Mouse (Mus musculus) embryonic facial prominence, embryonic 10.5 days (tissue): ENCODE measurements around the gene Alb. TPM values are rescaled to one million over a fixed set of nuclear protein-coding genes. Genes with fewer than 3 reads are reported as not detected.

ENCODE experiments used
- DNase-seq: peaks from one replicate; pipeline ENCODE4 v3.0.0-alpha.2; 2017; ENCODE audit warnings: low spot score
- H3K27ac ChIP-seq: fragments of 300-500 bp; sonication (generic); replicated peaks from 2 replicates; pipeline ENCODE4 v1.5.1; 2016; ENCODE audit warnings: mild to moderate bottlenecking
- H3K27me3 ChIP-seq: fragments of 300-500 bp; sonication (generic); replicated peaks from 2 replicates; pipeline ENCODE4 v1.6.1; 2016; ENCODE audit warnings: low read depth, mild to moderate bottlenecking; ENCODE audit not compliant: poor library complexity, severe bottlenecking
- H3K36me3 ChIP-seq: fragments of 300-500 bp; sonication (generic); replicated peaks from 2 replicates; pipeline ENCODE4 v1.6.1; 2016; ENCODE audit warnings: mild to moderate bottlenecking, moderate library complexity
- H3K4me1 ChIP-seq: fragments of 300-500 bp; sonication (generic); 2 replicates; pipeline ENCODE4 v1.6.1; 2016
- H3K4me3 ChIP-seq: fragments of 300-500 bp; sonication (generic); 2 replicates; pipeline ENCODE4 v1.5.1; 2016; ENCODE audit warnings: mild to moderate bottlenecking, moderate library complexity
- H3K9me3 ChIP-seq: fragments of 300-500 bp; sonication (generic); 2 replicates; pipeline ENCODE4 v1.6.1; 2016; ENCODE audit warnings: mild to moderate bottlenecking
- WGBS: fragments of 180-500 bp; shearing (Covaris S2); methylation state at CpG from one replicate; pipeline ENCODE4 v1.1.7; 2016; 5-methylcytosine and 5-hydroxymethylcytosine counted together
- polyA plus RNA-seq: library from polyadenylated mRNA; unstranded; fragments of >200 nt; fragmentation: Nextera tagmentation; extraction: Ambion mirVana; gene quantifications from 2 replicates; pipeline ENCODE4 v1.2.1, GENCODE M21; 2016

Alb gene
- polyA plus RNA-seq, 1 experiment from 2014 or later = not detected

DNA sequence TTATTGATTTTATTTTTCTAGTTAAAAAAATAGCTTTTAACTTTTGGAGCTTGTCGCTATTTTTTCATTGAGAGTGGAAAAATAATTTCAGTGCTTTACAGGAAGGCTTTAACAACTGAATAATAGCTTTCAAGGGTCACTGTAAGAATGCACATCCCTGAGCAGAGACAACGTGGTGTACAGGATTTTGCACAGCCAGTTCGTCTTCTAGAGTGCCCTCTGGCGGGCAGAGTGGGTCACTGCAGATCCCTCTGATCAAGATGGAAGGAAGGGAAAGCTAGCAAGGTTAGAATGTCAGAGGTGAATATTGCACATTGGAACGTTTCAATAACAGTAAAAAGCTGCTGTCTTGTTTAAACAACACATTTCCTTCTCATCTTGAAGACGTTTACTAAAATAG is 40.0 kb downstream of the Alb start:
- no peaks in the 10 kb centered on the region for H3K27me3 ChIP-seq
- no peak overlapping the region for H3K27ac ChIP-seq
- H3K4me3 ChIP-seq = no peak overlapping the region
- H3K9me3 ChIP-seq = no peaks in the 10 kb centered on the region
- no peaks in the 10 kb centered on the region for H3K4me1 ChIP-seq
- 5% methylated on average over 6 of the region's 6 CpGs for WGBS
- H3K36me3 ChIP-seq = no peaks in the 10 kb centered on the region
- DNase-seq = peak; percentile 83

GRCm38 (mm10) chr5:90501752-90502151 is 41.1 kb downstream of the Alb start:
- Histone ChIP-seq H3K4me3 (no peak overlapping the region), H3K27ac (no peak overlapping the region), H3K4me1 (no peaks in the 10 kb centered on the region), H3K36me3 (no peaks in the 10 kb centered on the region), H3K27me3 (no peaks in the 10 kb centered on the region), H3K9me3 (no peaks in the 10 kb centered on the region)
- DNase-seq = no peak
- WGBS = 92% methylated on average over 5 of the region's 5 CpGs

GRCm38 (mm10) chr5:90504742-90505141 is 44.0 kb downstream of the Alb start:
- H3K36me3 ChIP-seq = no peaks in the 10 kb centered on the region
- H3K27me3 ChIP-seq = no peaks in the 10 kb centered on the region
- H3K4me3 ChIP-seq = no peak overlapping the region
- no peak for DNase-seq
- no peaks in the 10 kb centered on the region for H3K4me1 ChIP-seq
- H3K27ac ChIP-seq = no peak overlapping the region
- no peaks in the 10 kb centered on the region for H3K9me3 ChIP-seq
- WGBS = 87% methylated on average over 11 of the region's 11 CpGs

- H3K4me3 ChIP-seq = no peak overlapping the region
- no peak for DNase-seq
- H3K27ac ChIP-seq = no peak overlapping the region
- no peaks in the 10 kb centered on the region for H3K4me1 ChIP-seq
- 84% methylated on average over 2 of the region's 2 CpGs for WGBS
- H3K27me3 ChIP-seq = no peaks in the 10 kb centered on the region
- no peaks in the 10 kb centered on the region for H3K36me3 ChIP-seq
- H3K9me3 ChIP-seq = no peaks in the 10 kb centered on the region
Observed at GRCm38 (mm10) chr5:90506507-90506906, 45.8 kb downstream of the Alb start.

DNA sequence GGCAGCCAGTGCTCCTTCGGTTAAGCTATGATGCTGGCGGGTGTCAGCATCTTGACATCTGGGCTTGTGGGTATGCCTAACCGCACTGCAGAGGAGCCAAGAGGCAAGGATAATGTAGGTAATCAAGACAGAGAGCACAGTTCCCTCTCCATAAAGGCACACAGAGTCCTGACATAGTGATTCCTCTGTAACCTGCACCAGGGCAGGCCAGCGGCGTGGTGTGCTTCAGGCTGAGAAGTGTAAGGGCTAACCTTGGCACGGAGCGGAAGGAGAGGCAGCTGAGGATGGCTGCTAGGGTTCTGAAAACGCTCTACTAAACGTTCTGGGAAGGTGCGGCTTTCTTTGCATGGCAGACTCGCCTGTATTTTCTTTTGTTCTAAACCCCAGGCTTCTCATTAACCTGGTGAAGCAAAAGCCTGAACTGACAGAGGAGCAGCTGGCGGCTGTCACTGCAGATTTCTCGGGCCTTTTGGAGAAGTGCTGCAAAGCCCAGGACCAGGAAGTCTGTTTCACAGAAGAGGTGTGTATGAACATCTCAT is 46.8 kb downstream of the Alb start:
- Histone ChIP-seq H3K36me3 (no peaks in the 10 kb centered on the region), H3K27me3 (no peaks in the 10 kb centered on the region), H3K9me3 (no peaks in the 10 kb centered on the region), H3K4me1 (no peaks in the 10 kb centered on the region), H3K27ac (no peak overlapping the region), H3K4me3 (no peak overlapping the region)
- DNase-seq = no peak
- 51% methylated on average over 13 of the region's 13 CpGs for WGBS

GRCm38 (mm10) chr5:90509828-90510592 is 49.3 kb downstream of the Alb start:
- H3K9me3 ChIP-seq = no peaks in the 10 kb centered on the region
- WGBS = 88% methylated on average over 5 of the region's 5 CpGs
- H3K27me3 ChIP-seq = no peaks in the 10 kb centered on the region
- H3K4me3 ChIP-seq = no peak overlapping the region
- H3K4me1 ChIP-seq = no peaks in the 10 kb centered on the region
- H3K36me3 ChIP-seq = no peaks in the 10 kb centered on the region
- H3K27ac ChIP-seq = no peak overlapping the region
- no peak for DNase-seq

DNA sequence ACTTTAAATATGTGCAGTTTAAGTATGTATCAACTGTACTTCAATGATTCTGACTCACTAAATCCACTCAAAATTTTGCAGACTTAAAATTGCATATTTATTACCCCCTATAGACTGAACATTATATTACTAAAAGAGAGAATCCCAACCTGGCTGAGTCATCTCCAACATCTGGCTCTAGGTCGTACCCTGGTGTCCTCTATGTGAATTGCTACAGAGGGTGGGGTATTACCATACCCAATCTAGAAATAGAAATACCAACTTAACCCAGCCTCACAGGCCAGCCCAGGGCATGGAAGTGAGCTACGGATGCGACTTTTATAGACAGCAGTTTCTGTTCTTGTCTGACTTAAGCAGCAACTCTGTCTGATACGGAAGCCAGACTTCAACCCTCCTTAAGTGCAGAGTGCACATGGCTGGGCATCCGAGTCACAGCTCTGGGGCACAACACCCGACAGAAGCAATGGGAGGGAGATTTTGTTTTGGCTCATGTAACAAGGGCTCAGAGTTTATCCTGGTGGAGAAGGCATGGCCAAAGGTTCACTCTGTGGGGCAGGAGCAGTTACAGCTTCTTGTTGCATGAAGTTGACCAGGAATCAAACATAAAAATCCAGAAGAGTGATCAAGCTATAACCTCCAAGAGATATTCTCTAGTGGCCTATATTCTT is 51.7 kb downstream of the Alb start:
- H3K9me3 ChIP-seq = no peaks in the 10 kb centered on the region
- no peak overlapping the region for H3K27ac ChIP-seq
- H3K4me1 ChIP-seq = no peaks in the 10 kb centered on the region
- no peak overlapping the region for H3K4me3 ChIP-seq
- WGBS = 80% methylated on average over 6 of the region's 6 CpGs
- H3K27me3 ChIP-seq = no peaks in the 10 kb centered on the region
- no peak for DNase-seq
- no peaks in the 10 kb centered on the region for H3K36me3 ChIP-seq

DNA sequence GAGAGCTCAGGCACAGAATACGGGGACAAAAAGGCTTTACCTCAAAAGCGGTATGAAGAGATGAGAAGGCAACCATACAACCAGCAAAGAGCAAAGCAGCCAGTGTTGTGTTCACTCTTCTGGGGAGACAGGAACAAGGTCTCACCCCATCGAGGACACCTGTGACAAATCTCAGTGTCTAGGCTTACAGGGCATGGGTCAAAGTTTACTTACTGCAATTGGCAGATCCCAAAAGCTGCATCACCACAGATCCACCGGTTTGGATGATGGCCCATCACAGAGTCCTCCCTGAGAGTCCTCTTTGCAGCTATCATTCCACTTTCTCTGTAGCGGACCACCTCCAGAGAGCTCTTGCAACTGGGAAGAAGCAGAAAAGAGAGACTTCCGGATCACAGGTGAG is 54.9 kb downstream of the Alb start:
- no peaks in the 10 kb centered on the region for H3K4me1 ChIP-seq
- 88% methylated on average over 6 of the region's 6 CpGs for WGBS
- H3K9me3 ChIP-seq = no peaks in the 10 kb centered on the region
- no peak overlapping the region for H3K27ac ChIP-seq
- DNase-seq = no peak
- H3K36me3 ChIP-seq = no peaks in the 10 kb centered on the region
- H3K4me3 ChIP-seq = no peak overlapping the region
- H3K27me3 ChIP-seq = no peaks in the 10 kb centered on the region

DNA sequence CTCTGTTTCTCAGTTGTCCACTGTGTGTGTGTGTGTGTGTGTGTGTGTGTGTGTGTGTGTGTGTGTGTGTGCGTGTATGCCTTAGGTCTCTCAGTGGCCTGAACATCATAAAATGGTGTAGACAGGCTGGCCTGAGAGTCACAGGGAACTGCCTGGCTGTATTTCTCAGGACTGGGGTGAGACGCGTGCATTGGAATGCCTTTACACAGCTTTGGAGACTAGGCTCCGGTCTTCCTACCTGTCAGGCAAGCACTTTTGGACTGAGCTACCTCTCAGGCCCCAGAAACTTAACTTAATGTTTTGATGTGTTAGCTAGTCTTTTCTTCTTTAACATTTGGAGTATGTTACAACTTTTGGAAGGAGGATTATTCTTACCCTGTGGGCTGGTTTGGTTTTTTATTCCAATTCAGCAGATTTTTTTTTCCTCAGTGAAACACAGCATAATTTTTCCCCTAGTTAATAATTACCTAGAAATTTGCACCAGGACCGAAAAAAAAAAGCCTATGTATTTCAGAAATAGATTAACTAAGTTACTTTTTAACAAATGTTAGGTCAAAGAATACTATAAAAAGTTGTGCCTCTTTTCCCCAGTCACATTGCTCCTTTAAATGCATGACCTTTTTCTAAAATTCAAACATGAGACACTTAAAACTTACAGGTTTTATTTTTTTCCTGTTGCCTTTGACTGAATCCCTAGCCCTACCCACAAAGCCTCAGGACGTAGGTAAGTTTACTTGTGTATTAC is 57.8 kb downstream of the Alb start, which contains the start of gene Afm:
TSS of gene Afm (plus strand) at position 577 of the 745 bp plus-strand sequence.
- WGBS = 85% methylated on average over 6 of the region's 6 CpGs
- DNase-seq = no peak
- Histone ChIP-seq H3K4me3 (no peak within 1 kb of the TSS), H3K27me3 (no peaks in the 10 kb centered on the region), H3K4me1 (no peaks in the 10 kb centered on the region), H3K9me3 (no peaks in the 10 kb centered on the region), H3K36me3 (no peaks in the 10 kb centered on the region), H3K27ac (no peak within 1 kb of the TSS)

Other genes starting within 250 kb of the Alb start
- gene Cox18, start 236.9 kb upstream of the Alb start, polyA plus RNA-seq = 33.0 and 36.3 TPM in 2 replicates
- 26.3 and 26.8 TPM in 2 replicates for gene Ankrd17, start 94.3 kb upstream of the Alb start, polyA plus RNA-seq
- gene Gm9958, start 93.7 kb upstream of the Alb start, polyA plus RNA-seq = 5.2 and 5.3 TPM in 2 replicates
- gene Afp, start 29.8 kb downstream of the Alb start, polyA plus RNA-seq = 0.19 and 1.4 TPM in 2 replicates
- not detected in 2 replicates for gene Afm, start 58.0 kb downstream of the Alb start, polyA plus RNA-seq
- gene 5830473C10Rik, start 100.2 kb downstream of the Alb start, polyA plus RNA-seq = not detected in 2 replicates
- 0.30 and 0.40 TPM in 2 replicates for gene Rassf6, start 179.8 kb downstream of the Alb start, polyA plus RNA-seq